Mouse (Mus musculus) splenic B cell, adult 2 months (primary cell): ENCODE measurements around the gene Umad1.

Experiments
- DNase-seq: peaks from one replicate; pipeline ENCODE4 v3.0.0-alpha.2; 2011; ENCODE audit warnings: low read depth, low spot score
- H3K27me3 ChIP-seq: 2 replicates; pipeline ENCODE4 v1.6.1; 2012; ENCODE audit warnings: mild to moderate bottlenecking, low read length, moderate library complexity, mixed read lengths; ENCODE audit not compliant: control insufficient read depth, poor library complexity, insufficient read depth, severe bottlenecking
- H3K36me3 ChIP-seq: 2 replicates; pipeline ENCODE4 v1.6.1; 2012; ENCODE audit warnings: mild to moderate bottlenecking, low read length, moderate library complexity, mixed read lengths; ENCODE audit not compliant: control insufficient read depth, poor library complexity, insufficient read depth, severe bottlenecking

The Umad1 gene

DNA sequence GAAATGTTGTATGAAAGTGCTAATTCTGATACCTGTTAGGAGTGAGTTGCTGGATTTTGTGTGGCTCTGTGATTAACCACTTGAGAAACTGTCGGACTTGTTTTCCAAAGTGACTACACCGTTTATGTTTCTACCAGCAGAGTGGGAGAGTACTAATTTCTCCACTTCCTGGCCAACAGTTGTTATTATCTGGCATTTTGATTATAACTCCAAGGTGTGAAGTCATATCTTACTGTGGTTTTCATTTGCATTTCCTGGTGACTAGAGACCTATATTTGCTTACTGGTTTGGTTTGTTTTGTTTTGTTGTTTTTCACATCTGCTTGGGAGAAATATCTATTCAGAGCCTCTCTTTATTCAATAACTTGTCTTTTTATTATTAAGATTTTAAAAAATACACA, 149.2 kb downstream of the Umad1 start:
- no peaks in the 10 kb centered on the region for H3K27me3 ChIP-seq
- no peak for DNase-seq
- no peaks in the 10 kb centered on the region for H3K36me3 ChIP-seq

DNA sequence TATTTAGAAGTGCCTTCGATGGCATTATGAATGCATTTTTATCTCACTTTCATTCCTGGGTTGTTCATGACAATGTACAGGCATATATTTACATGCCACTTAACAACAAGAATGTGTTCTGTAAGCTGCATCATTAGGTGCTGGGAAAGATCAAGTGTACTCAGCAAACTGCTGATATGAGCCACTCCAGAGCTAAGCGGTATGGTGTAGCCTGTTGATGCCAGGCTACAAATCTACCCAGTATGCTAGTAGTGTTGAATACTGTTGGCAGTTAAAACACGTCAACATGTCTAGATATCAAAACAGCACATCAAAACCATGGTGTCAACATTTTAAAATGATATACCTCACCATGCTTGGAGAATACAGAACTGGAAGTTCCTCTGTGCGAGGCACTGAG, 150.8 kb downstream of the Umad1 start:
- DNase-seq = no peak
- Histone ChIP-seq H3K36me3 (no peaks in the 10 kb centered on the region), H3K27me3 (no peaks in the 10 kb centered on the region)

- Histone ChIP-seq H3K36me3 (no peaks in the 10 kb centered on the region), H3K27me3 (no peaks in the 10 kb centered on the region)
- peak; percentile 13 for DNase-seq
Measured at GRCm38 (mm10) chr6:8412845-8413598, 153.9 kb downstream of the Umad1 start.

DNA sequence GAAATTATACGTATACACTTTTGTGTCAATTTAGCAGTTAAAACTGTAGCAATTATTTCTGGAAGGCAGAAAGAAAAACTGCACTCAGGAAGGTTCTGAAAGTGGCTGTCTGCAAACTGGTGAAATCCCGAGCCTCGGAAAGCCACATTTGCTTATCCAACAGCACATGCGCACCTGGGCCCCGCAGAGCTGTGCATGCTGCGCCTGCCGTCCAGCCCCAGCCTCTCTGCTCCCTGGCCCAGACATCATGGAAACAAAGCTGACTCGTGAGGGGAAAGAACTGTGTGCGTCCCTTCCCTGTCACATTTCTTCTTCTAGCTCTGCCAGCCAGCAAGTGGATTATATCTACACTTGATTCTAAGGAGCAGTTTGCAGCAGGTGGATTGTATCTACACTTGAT, 154.9 kb downstream of the Umad1 start:
- Histone ChIP-seq H3K27me3 (no peaks in the 10 kb centered on the region), H3K36me3 (no peaks in the 10 kb centered on the region)
- DNase-seq = no peak

- H3K36me3 ChIP-seq = no peaks in the 10 kb centered on the region
- no peaks in the 10 kb centered on the region for H3K27me3 ChIP-seq
- no peak for DNase-seq
Measured at GRCm38 (mm10) chr6:8415823-8416222, 156.7 kb downstream of the Umad1 start.

- H3K36me3 ChIP-seq = no peaks in the 10 kb centered on the region
- no peak for DNase-seq
- no peaks in the 10 kb centered on the region for H3K27me3 ChIP-seq
Measured at GRCm38 (mm10) chr6:8416802-8417569, 157.9 kb downstream of the Umad1 start.

DNA sequence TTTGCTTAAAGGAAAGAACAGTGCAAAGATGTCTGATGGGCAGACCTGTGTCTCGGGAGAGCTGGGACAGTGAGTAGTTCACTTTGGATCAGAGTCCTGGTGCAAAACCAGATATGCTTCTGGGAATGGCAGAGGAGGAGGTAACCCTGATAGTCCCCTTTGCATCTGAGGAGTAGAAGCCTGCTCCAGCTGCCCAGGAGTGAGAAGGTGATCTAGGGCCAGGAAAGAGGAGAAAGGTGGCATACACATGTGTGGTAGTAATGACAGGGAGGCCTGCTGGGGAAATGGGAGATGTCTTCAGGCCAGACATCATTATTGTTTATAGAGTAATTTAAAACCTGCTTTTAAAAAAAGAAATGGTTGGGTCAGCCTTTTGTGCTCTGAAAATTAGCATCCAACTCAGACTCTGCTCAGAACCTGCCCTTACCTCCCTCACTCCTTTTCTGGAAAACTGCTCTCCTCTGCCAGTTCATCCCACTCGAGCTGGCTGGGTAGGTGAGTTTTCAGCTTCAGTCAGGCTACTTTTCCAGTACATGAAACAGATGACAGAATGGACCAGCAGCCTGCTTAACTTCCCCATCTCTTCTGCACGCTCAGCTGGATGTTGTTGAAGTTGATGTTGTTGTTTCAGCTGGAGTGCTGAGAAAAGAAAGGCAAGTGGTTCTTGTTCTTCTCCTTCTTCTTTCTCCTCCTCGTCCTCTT, 160.5 kb downstream of the Umad1 start:
- no peaks in the 10 kb centered on the region for H3K27me3 ChIP-seq
- peak; percentile 3 for DNase-seq
- no peaks in the 10 kb centered on the region for H3K36me3 ChIP-seq

DNA sequence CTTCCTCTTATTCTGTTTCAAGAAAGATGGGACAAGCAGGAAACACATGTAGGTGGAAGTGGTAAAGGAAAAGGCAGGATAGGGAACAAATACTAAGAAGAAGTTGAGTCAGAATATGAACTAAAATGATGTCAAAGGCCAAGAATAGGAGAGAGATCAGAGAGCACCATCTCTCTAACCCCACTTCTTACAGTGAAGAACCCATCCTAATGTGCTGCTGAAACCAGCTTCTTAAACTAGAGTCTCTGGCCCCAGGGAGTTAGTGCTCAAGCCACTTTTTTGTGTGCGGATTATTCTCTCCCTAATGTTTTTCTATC, 161.1 kb downstream of the Umad1 start:
- H3K36me3 ChIP-seq = no peaks in the 10 kb centered on the region
- H3K27me3 ChIP-seq = no peaks in the 10 kb centered on the region
- no peak for DNase-seq

DNA sequence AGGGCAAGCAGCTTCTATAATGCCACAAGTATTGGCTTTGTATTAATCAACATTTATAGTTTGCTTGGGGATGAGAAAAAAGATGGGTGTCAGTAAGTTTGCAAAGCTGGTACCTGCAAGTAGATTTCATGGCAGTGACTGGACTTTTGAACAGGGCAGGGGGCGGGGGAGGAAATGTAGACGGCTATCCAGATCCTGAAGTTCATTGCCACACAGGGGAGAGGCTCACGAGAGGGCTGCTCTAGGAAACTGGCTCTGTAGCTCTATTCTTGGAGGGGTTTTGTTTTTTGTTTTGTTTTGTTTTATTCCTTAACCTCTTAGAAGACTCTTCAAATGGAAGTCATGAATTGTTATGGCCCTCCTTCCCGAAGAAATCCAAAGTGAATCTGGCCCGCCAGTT, 162.3 kb downstream of the Umad1 start:
- no peak for DNase-seq
- Histone ChIP-seq H3K27me3 (no peaks in the 10 kb centered on the region), H3K36me3 (no peaks in the 10 kb centered on the region)

DNA sequence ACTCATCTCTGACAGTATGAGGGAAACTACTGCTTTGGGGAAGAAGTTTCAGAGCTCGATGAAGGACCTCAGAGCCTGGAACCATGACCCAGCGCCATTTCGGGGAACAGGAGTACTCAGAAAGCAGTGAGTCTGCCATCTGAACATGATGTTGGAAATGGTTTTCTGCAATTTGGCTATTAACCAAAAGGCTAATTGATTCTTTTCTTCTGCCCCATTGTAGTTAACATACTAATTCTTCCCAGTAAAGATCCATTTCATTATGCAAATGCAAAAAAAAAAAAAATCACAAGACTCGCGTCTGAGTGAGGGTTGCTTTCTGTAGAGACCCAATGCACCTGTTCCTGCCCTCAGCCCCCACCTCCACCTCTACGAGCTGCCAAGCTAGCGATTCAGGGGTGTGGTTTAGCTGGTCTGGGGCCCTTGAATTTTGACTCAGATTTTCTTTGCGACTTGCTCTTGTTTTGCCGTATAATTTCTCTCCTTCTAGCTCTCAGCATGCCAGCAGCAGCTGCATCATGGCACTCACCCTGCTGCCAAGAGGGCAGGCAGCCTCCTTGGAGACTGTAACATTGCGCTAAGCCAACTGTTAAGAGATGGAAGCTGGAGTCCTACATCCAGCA, 163.0 kb downstream of the Umad1 start:
- no peak for DNase-seq
- no peaks in the 10 kb centered on the region for H3K36me3 ChIP-seq

DNA sequence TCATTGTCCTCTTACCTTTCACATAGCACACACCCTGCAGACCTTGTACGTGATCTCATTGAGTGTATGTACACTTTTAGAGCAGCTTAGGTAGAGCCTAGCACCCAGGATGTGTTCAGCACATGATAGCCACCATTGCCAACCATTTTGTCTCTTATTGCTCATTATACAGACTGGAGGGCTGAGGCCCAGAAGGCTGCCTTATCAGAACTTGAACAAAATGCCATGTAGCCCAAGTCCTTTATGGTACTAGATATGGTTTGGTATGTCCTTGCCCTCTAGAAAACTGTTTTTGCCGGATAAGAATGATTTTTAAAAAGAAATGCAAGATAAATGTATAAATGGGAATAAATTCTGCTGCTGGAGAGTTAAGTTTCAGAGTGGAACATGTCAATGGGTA, 164.1 kb downstream of the Umad1 start:
- H3K36me3 ChIP-seq = no peaks in the 10 kb centered on the region
- H3K27me3 ChIP-seq = no peaks in the 10 kb centered on the region
- DNase-seq = no peak

More for the DNA sequence above, 163.0 kb downstream of the Umad1 start:
- H3K27me3 ChIP-seq = no peaks in the 10 kb centered on the region

DNA sequence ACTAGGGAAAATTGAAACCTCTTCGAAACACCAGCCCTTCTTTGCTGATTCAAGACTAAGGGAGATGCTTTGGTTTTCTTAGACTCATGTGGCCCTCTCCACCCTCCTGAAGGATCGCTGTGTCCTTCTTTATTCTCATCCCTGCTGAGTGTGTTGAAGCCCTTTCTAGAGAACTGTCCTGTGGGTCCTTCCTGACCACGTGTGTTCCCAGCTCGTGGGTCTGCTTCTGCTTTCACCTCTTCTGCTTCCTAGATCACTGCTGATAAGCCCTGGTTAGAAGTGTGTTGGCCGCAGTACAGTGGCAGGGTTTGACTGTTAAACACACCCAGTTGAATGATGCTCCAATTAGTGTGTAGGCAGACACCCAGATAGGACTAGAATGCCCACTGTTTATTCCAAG, 168.6 kb downstream of the Umad1 start:
- peak; percentile 4 for DNase-seq
- Histone ChIP-seq H3K27me3 (no peaks in the 10 kb centered on the region), H3K36me3 (no peaks in the 10 kb centered on the region)

- no peaks in the 10 kb centered on the region for H3K27me3 ChIP-seq
- no peak for DNase-seq
- H3K36me3 ChIP-seq = no peaks in the 10 kb centered on the region
Measured at GRCm38 (mm10) chr6:8430610-8431234, 171.6 kb downstream of the Umad1 start.

DNA sequence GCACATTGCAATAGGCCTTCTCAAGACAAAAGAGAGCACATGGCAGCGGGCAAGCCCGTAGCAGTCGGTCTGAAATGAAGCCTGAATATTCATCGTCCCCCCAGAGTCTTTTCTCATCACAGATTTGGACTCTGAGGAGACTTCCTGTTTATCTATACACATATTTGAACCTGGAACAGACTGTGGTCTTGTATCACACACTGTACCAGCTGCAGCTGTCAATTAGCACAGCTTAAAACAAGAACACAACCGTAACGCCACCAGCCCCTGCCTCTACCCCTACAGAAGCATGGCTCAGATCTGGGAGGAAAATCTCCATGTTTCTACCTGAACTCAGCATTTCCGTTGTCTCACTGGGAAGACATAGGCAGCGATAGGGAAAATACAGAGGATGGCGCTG, 174.1 kb downstream of the Umad1 start:
- H3K27me3 ChIP-seq = no peaks in the 10 kb centered on the region
- DNase-seq = no peak
- no peaks in the 10 kb centered on the region for H3K36me3 ChIP-seq
